Mouse (Mus musculus) cerebellum, adult (tissue): ENCODE measurements around the gene Ccdc38.

Experiments
- ATAC-seq: cut with Nextera tagmentation; 2 replicates; pipeline ENCODE4 v1.9.2; 2017; ENCODE audit warnings: mild to moderate bottlenecking, moderate library complexity, mixed read lengths; ENCODE audit not compliant: insufficient number of reproducible peaks, low FRiP score, low TSS enrichment

Gene Ccdc38

GRCm38 (mm10) chr10:93603256-93603655 lies 62.8 kb downstream of the Ccdc38 start:
- ATAC-seq: no peak

GRCm38 (mm10) chr10:93606326-93606725 lies 65.9 kb downstream of the Ccdc38 start:
- no peak for ATAC-seq

GRCm38 (mm10) chr10:93608051-93608450 lies 67.6 kb downstream of the Ccdc38 start:
- ATAC-seq: no peak

- ATAC-seq: no peak
Measured at GRCm38 (mm10) chr10:93609236-93609635, 68.8 kb downstream of the Ccdc38 start.

GRCm38 (mm10) chr10:93610896-93611295 lies 70.5 kb downstream of the Ccdc38 start:
- ATAC-seq: no peak; the same call in 1 of the 2 replicates

GRCm38 (mm10) chr10:93611419-93612007 lies 71.1 kb downstream of the Ccdc38 start:
- ATAC-seq: peak; percentile 49; the same call in 1 of the 2 replicates

- ATAC-seq: no peak
Measured at GRCm38 (mm10) chr10:93614850-93615249, 74.4 kb downstream of the Ccdc38 start.

- ATAC-seq: no peak
Measured at GRCm38 (mm10) chr10:93620438-93621179, 80.2 kb downstream of the Ccdc38 start.

GRCm38 (mm10) chr10:93623725-93624124 lies 83.3 kb downstream of the Ccdc38 start:
- ATAC-seq: no peak

- no peak for ATAC-seq
Measured at GRCm38 (mm10) chr10:93624151-93624550, 83.7 kb downstream of the Ccdc38 start.

GRCm38 (mm10) chr10:93630310-93630709 lies 89.9 kb downstream of the Ccdc38 start:
- ATAC-seq: no peak

GRCm38 (mm10) chr10:93632086-93632485 lies 91.7 kb downstream of the Ccdc38 start:
- ATAC-seq: no peak

- ATAC-seq: peak; percentile 91
Measured at GRCm38 (mm10) chr10:93633563-93633962, 93.1 kb downstream of the Ccdc38 start.
